Mouse (Mus musculus) R1 (cell line): ENCODE data around the gene Rimbp2.

Source experiments
- DNase-seq: peaks from one replicate; pipeline ENCODE4 v3.0.0-alpha.2; 2018; ENCODE audit warnings: low read depth, low spot score

The Rimbp2 gene

GRCm38 (mm10) chr5:128935359-128935899, 17.9 kb downstream of the Rimbp2 start:
- no peak for DNase-seq

GRCm38 (mm10) chr5:128932776-128933175, 20.5 kb downstream of the Rimbp2 start:
- DNase-seq: no peak

- no peak for DNase-seq
Measured at GRCm38 (mm10) chr5:128925073-128925472, 28.2 kb downstream of the Rimbp2 start.

- no peak for DNase-seq
Measured at GRCm38 (mm10) chr5:128920112-128920511, 33.2 kb downstream of the Rimbp2 start.

- DNase-seq: peak; percentile 81
Measured at GRCm38 (mm10) chr5:128917116-128917959, 35.9 kb downstream of the Rimbp2 start.

GRCm38 (mm10) chr5:128913820-128914219, 39.5 kb downstream of the Rimbp2 start:
- peak; percentile 51 for DNase-seq

DNA sequence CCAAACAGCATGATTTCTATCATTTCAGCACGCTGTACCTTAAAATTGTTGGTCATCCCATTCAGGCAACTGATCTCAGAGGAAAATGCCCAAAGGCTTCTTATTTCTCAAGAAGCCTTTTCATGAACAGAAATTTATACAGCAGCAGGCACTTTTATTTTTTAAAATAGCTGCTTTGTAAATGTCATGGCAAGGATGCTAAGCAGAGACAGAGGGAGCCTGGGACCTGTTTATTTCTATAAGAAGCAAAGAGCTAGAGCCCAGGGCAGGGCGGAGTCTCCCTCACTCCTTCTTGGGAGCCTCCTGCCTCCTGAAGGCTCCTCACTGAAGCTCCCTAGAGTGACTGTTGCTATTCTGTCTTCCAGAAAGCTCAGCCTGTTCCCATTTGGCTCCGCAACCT, 40.9 kb downstream of the Rimbp2 start:
- DNase-seq: no peak

DNA sequence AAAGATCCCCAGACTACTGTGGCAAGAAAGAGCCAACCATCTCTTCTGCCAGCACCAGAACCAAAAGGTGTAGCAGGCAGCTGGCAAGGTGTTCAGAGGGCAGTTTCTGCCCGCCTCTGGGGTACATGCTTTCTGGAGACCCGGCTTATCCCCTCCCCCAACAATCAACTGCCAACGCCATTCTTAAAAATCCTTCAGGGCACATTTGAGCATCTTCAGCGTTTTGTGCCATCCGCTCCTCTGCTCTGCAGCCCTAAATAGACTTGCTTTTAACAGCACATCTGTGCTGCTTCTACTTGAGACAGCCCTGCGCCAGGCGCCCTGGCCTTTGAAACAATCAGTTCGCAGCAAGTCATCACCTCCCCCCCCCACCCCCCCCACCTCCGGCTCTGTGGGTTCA, 41.7 kb downstream of the Rimbp2 start:
- no peak for DNase-seq

DNA sequence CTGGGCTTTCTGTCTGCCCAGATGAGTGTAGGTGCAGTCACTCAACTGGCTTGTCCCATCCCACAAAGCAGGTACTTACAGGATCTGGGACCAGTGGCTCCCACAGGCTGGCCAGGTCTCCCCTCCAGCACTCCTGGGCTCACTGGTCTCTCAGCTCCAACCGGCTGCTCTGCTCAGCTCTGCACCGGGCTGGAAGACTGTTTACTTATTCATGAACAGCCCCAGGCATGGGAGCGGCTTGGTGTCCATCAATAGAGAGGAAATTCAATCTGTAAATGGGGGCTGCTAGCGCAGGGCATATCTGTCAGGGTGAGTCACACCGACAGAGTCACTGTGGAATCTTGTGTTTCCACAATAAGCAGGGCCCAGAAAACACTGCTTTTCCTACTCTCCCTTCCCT, 49.2 kb downstream of the Rimbp2 start:
- peak; percentile 79 for DNase-seq

- no peak for DNase-seq
Measured at GRCm38 (mm10) chr5:128903120-128903519, 50.2 kb downstream of the Rimbp2 start.

GRCm38 (mm10) chr5:128899971-128900370, 53.3 kb downstream of the Rimbp2 start:
- peak; percentile 27 for DNase-seq

GRCm38 (mm10) chr5:128894921-128895320, 58.4 kb downstream of the Rimbp2 start:
- no peak for DNase-seq

GRCm38 (mm10) chr5:128887546-128887945, 65.7 kb downstream of the Rimbp2 start:
- no peak for DNase-seq

DNA sequence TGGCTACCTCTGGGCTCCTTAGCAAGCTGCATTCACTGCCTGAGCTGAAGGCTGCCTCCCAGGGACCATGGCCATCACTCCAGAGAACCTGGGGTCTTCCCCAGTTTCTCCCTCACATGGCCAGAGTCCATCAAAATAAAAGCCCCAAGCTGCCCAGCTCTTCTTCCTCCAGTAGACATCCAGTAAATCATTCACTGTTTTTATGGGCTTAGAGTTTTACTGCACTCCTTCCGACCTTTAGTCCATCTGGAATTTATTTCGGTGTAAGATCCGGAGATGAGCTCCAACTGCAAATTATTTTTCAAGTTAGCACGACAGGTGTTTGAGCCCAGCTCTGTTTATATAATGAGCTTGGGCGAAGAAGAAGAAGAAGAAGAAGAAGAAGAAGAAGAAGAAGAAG, 69.0 kb downstream of the Rimbp2 start:
- DNase-seq: no peak

DNA sequence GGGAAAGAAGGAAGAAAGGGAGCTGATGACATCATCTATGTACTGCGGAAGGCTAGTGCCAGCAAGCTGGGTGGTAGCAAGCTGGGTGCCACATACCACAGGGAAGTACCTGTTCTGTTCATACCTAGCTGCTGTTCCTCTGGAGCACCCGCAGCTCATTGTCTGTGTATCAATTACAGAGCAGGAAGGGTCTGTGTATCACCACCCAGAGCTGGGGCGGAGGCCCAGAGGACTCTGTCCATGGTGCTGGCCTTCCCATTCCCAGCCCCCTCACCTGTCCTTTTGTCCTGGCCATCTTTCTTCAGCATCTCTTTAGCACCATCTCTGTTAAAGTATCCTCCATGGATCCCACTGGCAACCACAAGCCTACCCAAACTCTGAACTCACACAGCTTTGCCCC, 74.2 kb downstream of the Rimbp2 start:
- peak; percentile 44 for DNase-seq

- no peak for DNase-seq
Measured at GRCm38 (mm10) chr5:128877425-128878035, 75.8 kb downstream of the Rimbp2 start.

DNA sequence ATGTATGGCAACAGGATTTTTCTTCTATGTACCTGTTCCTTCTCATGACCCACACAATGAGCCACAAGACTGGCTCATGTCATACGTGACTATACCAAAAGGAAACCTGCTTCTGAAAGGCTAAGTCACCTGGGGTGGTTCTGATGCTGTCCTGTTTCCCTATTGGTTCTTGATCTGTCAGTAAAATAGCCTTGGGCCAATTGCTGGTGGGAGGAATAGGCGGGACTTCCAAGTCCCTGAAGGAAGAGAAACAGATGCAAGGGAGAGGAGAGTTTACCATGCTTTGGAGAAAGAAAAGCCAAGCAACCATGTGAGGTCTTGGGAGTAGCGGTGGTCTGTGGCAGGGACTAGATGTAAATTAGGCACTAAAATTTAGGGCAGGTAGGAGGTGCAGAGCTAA, 81.6 kb downstream of the Rimbp2 start:
- peak; percentile 36 for DNase-seq

- no peak for DNase-seq
Measured at GRCm38 (mm10) chr5:128866811-128867210, 86.5 kb downstream of the Rimbp2 start.

- no peak for DNase-seq
Measured at GRCm38 (mm10) chr5:128866291-128866690, 87.0 kb downstream of the Rimbp2 start.

DNA sequence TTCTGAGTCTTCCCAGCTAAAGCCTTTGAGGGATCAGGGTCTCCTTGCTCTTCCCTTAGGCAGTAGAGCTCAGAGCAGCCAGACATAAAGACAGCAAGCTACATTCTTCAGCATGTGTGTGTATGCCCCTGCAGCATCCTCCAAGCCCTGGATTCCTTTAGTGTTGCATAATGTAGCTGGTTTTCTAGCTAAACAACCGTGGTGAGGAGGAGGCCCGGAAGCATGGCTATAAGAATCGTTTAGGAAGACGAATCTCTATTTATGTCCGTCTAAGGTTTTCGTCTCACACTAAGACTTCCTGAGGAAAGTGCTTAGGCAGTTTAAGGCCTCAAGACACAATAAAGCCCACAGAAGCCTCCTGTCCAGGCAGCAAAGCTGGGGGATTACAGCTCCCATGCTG, 89.8 kb downstream of the Rimbp2 start:
- DNase-seq: no peak

GRCm38 (mm10) chr5:128860907-128861306, 92.4 kb downstream of the Rimbp2 start:
- no peak for DNase-seq

GRCm38 (mm10) chr5:128852791-128853190, 100.5 kb downstream of the Rimbp2 start:
- DNase-seq: peak; percentile 25

DNA sequence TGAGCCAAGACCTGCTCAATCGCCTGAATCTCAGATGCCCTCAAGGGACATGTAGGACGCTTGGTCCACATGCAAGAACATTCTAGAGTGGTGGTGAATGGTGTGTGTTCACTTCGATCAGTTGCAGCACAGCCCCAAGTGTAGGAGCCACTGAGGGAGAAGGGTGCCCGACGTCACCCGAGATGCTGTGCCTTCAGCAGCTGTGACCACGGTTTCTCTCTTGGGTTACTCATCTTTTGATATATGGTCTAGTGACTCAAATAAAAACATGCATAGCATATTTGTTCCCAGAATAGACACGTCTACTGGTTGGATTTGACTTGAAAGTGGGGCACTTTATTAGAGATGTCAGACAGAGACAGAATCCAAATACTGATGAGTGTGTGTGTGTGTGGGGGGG, 105.5 kb downstream of the Rimbp2 start:
- no peak for DNase-seq
